Mouse (Mus musculus): ENCODE measurements around the gene Trmt10a.

Trmt10a gene

GRCm38 (mm10) chr3:138143315-138144059, at the start of gene Trmt10a:
Gene Trmt10a, plus strand, starts transcription at chr3:138143448.
- peak; percentile 97 to 98 for DNase-seq (ENCODE audit: low spot score in 2 of 2)

GRCm38 (mm10) chr3:138095301-138095700, 47.9 kb upstream of the Trmt10a start:
- DNase-seq (ENCODE audit: low spot score in 2 of 2) = no peak

- DNase-seq (ENCODE audit: low spot score in 2 of 2) = no peak
These were observed 47.5 kb upstream of the Trmt10a start for GRCm38 (mm10) chr3:138095718-138096117.

GRCm38 (mm10) chr3:138096263-138097028, 46.8 kb upstream of the Trmt10a start:
- DNase-seq (ENCODE audit: low spot score in 2 of 2) = no peak

- DNase-seq (ENCODE audit: low spot score in 2 of 2) = no peak
These were observed 45.5 kb upstream of the Trmt10a start for GRCm38 (mm10) chr3:138097718-138098117.

- DNase-seq (ENCODE audit: low spot score in 2 of 2) = no peak
These were observed 41.3 kb upstream of the Trmt10a start for GRCm38 (mm10) chr3:138101936-138102335.

GRCm38 (mm10) chr3:138103690-138104089, 39.6 kb upstream of the Trmt10a start:
- DNase-seq (ENCODE audit: low spot score in 2 of 2) = no peak

- no peak for DNase-seq (ENCODE audit: low spot score in 2 of 2)
These were observed 38.2 kb upstream of the Trmt10a start for GRCm38 (mm10) chr3:138105056-138105455.

- DNase-seq (ENCODE audit: low spot score in 2 of 2) = no peak
These were observed 36.4 kb upstream of the Trmt10a start for GRCm38 (mm10) chr3:138106887-138107286.

- no peak for DNase-seq (ENCODE audit: low spot score in 2 of 2)
These were observed 32.1 kb upstream of the Trmt10a start for GRCm38 (mm10) chr3:138110910-138111782.

- DNase-seq (ENCODE audit: low spot score in 2 of 2) = no peak
These were observed 29.1 kb upstream of the Trmt10a start for GRCm38 (mm10) chr3:138114106-138114505.

- peak; percentile 42 to 71 for DNase-seq (ENCODE audit: low spot score in 2 of 2)
These were observed 26.4 kb upstream of the Trmt10a start for GRCm38 (mm10) chr3:138116871-138117270.

- no peak for DNase-seq (ENCODE audit: low spot score in 2 of 2)
These were observed 24.9 kb upstream of the Trmt10a start for GRCm38 (mm10) chr3:138118392-138118791.

GRCm38 (mm10) chr3:138118831-138119230, 24.4 kb upstream of the Trmt10a start:
- DNase-seq (ENCODE audit: low spot score in 2 of 2) = no peak

- DNase-seq (ENCODE audit: low spot score in 2 of 2) = no peak
These were observed 23.7 kb upstream of the Trmt10a start for GRCm38 (mm10) chr3:138119444-138120105.

- no peak for DNase-seq (ENCODE audit: low spot score in 2 of 2)
These were observed 21.8 kb upstream of the Trmt10a start for GRCm38 (mm10) chr3:138121461-138121860.

GRCm38 (mm10) chr3:138123842-138124241, 19.4 kb upstream of the Trmt10a start:
- no peak for DNase-seq (ENCODE audit: low spot score in 2 of 2)

GRCm38 (mm10) chr3:138129110-138129509, 14.1 kb upstream of the Trmt10a start:
- DNase-seq (ENCODE audit: low spot score in 2 of 2) = no peak

GRCm38 (mm10) chr3:138130692-138131091, 12.6 kb upstream of the Trmt10a start:
- no peak for DNase-seq (ENCODE audit: low spot score in 2 of 2)

GRCm38 (mm10) chr3:138131168-138131567, 12.1 kb upstream of the Trmt10a start:
- no peak for DNase-seq (ENCODE audit: low spot score in 2 of 2)

GRCm38 (mm10) chr3:138133463-138133862, 9.8 kb upstream of the Trmt10a start:
- DNase-seq (ENCODE audit: low spot score in 2 of 2) = no peak
